Mouse (Mus musculus) CD4-positive, CD25-positive, alpha-beta regulatory T cell, adult 4 months (primary cell): Measurements from ENCODE around the gene Sema4g. TPM values are rescaled to one million over a fixed set of nuclear protein-coding genes. Genes with fewer than 3 reads are reported as not detected.

ENCODE experiments used
- ATAC-seq: one replicate; pipeline ENCODE4 v1.8.0; 2017
- polyA plus RNA-seq, 2 experiments: library from polyadenylated mRNA; unstranded; fragments of 100-300 nt; shearing (Covaris generic); gene quantifications; one replicate each; pipeline ENCODE4 v1.2.1; 2017

Gene Sema4g
- polyA plus RNA-seq, 2 experiments from 2014 or later, result 0.14 to 0.31 TPM

DNA sequence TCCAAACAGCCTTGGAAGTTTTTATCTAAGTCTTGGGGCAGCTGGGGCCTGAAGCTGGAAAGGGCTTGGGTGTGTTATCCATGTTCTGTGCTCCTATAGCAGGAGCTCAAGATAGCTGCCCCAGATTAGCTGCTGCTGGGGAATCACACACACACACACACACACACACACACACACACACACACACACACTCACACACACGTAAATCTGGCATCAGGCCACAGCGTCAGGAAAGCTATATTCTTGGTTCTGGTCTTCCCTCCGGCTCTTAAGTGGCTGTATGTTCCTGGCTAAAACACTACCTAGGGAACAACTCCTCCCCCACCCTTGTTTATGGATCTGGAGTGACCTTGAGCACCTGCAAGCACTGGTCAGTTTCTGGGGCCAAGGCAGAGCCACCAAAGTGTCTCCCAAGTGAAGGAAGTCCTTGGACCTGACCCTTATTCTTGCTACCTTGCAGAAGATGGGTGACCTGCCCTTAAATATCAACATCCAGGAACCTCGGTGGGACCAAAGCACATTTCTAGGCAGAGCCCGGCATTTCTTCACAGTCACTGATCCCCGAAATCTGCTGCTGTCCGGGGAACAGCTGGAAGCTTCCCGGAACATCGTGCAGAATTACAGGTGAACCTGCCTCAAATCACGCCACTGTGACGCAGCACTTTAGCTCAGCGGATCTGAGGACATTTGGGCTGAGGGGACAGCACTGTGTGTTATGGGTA is 59.9 kb downstream of the Sema4g start:
- ATAC-seq, result no peak

DNA sequence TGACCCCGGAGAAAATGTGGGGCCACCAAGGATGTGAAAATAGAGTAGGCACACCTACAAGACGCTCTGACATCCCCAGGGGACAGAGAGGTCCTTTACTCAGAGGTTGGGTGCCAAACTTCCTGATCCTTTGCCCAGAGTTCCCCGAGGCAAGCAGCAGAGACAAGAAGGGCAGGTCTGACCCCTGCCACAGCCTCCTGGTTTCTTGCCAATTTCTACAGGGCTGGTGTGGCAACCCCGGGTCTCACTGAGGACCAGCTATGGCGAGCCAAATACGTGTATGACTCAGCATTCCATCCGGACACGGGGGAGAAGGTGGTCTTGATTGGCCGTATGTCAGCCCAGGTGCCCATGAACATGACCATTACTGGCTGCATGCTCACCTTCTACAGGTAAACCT is 60.6 kb downstream of the Sema4g start:
- no peak for ATAC-seq

Other genes with a start within 250 kb of the Sema4g start
- gene Pax2, start 233.1 kb upstream of the Sema4g start, polyA plus RNA-seq, result under 1 TPM in 1 of 2 experiments, not detected in 1; 0.13 TPM
- gene Slf2, start 58.0 kb upstream of the Sema4g start, polyA plus RNA-seq, result 10 to 100 TPM; 24.7 to 28.4 TPM
- gene Twnk, start 16.6 kb downstream of the Sema4g start, polyA plus RNA-seq, result 10 to 100 TPM in 1 of 2 experiments, 1 to 10 TPM in 1; 8.6 to 20.3 TPM
- gene Mrpl43, start 17.3 kb downstream of the Sema4g start, polyA plus RNA-seq, result 10 to 100 TPM; 45.8 to 63.1 TPM
- gene Lzts2, start 25.3 kb downstream of the Sema4g start, polyA plus RNA-seq, result 1 to 10 TPM in 1 of 2 experiments, under 1 TPM in 1; 0.54 to 1.6 TPM
- not detected for gene Pdzd7, start 56.6 kb downstream of the Sema4g start, polyA plus RNA-seq
- 100 to 1,000 TPM in 1 of 2 experiments, 10 to 100 TPM in 1; 92.5 to 132 TPM for gene Sfxn3, start 58.4 kb downstream of the Sema4g start, polyA plus RNA-seq
- gene Kazald1, start 86.1 kb downstream of the Sema4g start, polyA plus RNA-seq, result 1 to 10 TPM in 1 of 2 experiments, under 1 TPM in 1; 0.76 to 1.2 TPM
- not detected for gene Tlx1, start 161.6 kb downstream of the Sema4g start, polyA plus RNA-seq
- not detected for gene Lbx1, start 246.7 kb downstream of the Sema4g start, polyA plus RNA-seq